Mouse (Mus musculus) ES-E14 (cell line): ENCODE data around the gene Gm10972.

Experiments
- CHD2 ChIP-seq: IDR thresholded peaks from 2 replicates; pipeline ENCODE4 v1.6.1; 2014; ENCODE audit warnings: mild to moderate bottlenecking, low read depth, low read length, inconsistent platforms
- HCFC1 ChIP-seq: IDR thresholded peaks from 2 replicates; pipeline ENCODE4 v1.6.1; 2012; ENCODE audit warnings: low read length, inconsistent platforms, borderline replicate concordance; ENCODE audit not compliant: insufficient read depth
- ZNF384 ChIP-seq: IDR thresholded peaks from 2 replicates; pipeline ENCODE4 v1.6.1; 2012; ENCODE audit warnings: low read depth, low read length, inconsistent platforms

DNA sequence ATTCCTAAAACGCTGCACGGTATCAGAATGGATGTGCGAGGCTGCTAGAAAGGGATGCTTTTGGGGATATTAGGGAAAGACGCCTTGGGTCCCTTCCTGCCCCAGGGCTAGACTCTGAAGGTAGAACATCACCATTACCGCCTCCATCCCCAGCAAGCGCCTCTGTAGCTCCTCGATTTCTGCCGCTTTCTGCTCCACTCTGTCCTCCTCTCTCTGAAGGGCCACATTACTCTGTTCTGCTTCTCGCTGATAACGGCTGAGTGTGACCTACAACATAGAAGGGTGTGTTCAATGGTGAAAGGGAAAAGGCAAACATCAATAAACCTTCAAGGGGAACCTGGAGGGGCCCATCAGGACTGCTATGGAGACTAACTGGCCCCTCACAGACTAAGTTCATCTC is 20.4 kb upstream of the Gm10972 start:
- no peak for TF ChIP-seq ZNF384
- no peak for TF ChIP-seq HCFC1
- TF ChIP-seq CHD2: no peak
